In genomic region chr4:43342443-43342842, GRCm38 (mm10) we compare ENCODE assay signal across 18 mouse cellular contexts. TPM values are rescaled to one million over a fixed set of nuclear protein-coding genes. Genes with fewer than 3 reads are reported as not detected.
A peak's percentile ranks its signal among the peaks of the same experiment; 100 is the strongest.
DNase-seq lines count a peak whose midpoint lies in the region; ATAC-seq and TF ChIP-seq lines count a peak whose summit lies in the region.
"Had no signal": no experiment of that assay in that cellular context is flagged by ENCODE, and none has a peak within 500 bp of the region (broad histone marks: within the 10 kb centered on the region; RNA-seq: fewer than 3 reads in every experiment).

No protein-coding gene starts in this region.

- no peak for TF ChIP-seq EP300 in heart, adult 2 months (IDR thresholded peaks at IDR 0.05; ENCODE audit: insufficient read depth, low read depth, low read length)

- 40% methylated on average over 10 of the region's 10 CpGs for WGBS in forebrain, embryonic 15.5 days
- WGBS in forebrain, embryonic 11.5 days = 94% methylated on average over 10 of the region's 10 CpGs
- 87% methylated on average over 10 of the region's 10 CpGs for WGBS in heart, adult 2 months

- no peaks in the 10 kb centered on the region for H3K9me3 ChIP-seq in forebrain, embryonic 15.5 days
- H3K9me3 ChIP-seq in forebrain, embryonic 11.5 days (ENCODE audit: control insufficient read depth, low read length) = no peaks in the 10 kb centered on the region
- H3K9me3 ChIP-seq: hindbrain, embryonic 12.5 days; hindbrain, embryonic 15.5 days had no signal

- no peak overlapping the region for H3K4me3 ChIP-seq in forebrain, embryonic 15.5 days
- no peak overlapping the region for H3K4me3 ChIP-seq in forebrain, embryonic 11.5 days (ENCODE audit: low read depth, low read length)
- no peak overlapping the region for H3K4me3 ChIP-seq in heart, adult 2 months
- H3K4me3 ChIP-seq: hindbrain, embryonic 12.5 days; hindbrain, embryonic 15.5 days had no signal

- H3K79me2 ChIP-seq in heart, adult 2 months (replicated peaks; ENCODE audit: control insufficient read depth, insufficient read depth, low read length) = no peaks in the 10 kb centered on the region

- no peak overlapping the region for H3K9ac ChIP-seq in forebrain, embryonic 15.5 days (replicated peaks)
- H3K9ac ChIP-seq in forebrain, embryonic 11.5 days (ENCODE audit: low read length) = no peak overlapping the region
- no peak overlapping the region for H3K9ac ChIP-seq in heart, adult 2 months (ENCODE audit: low read depth, low read length)
- H3K9ac ChIP-seq: hindbrain, embryonic 12.5 days; hindbrain, embryonic 15.5 days had no signal

- no peak for TF ChIP-seq POLR2A in heart, adult 2 months (IDR thresholded peaks at IDR 0.05; ENCODE audit: insufficient read depth, low read depth, low read length)
- TF ChIP-seq POLR2A in brain, embryonic 14.5 days (IDR thresholded peaks at IDR 0.05; ENCODE audit: borderline replicate concordance, extremely low read depth, insufficient read depth, insufficient read length, poor library complexity, severe bottlenecking) = no peak

- no peak overlapping the region for H3K4me2 ChIP-seq in forebrain, embryonic 15.5 days (replicated peaks)
- no peak overlapping the region for H3K4me2 ChIP-seq in forebrain, embryonic 11.5 days (ENCODE audit: low read depth, low read length, severe bottlenecking)
- H3K4me2 ChIP-seq: heart, embryonic 11.5 days; hindbrain, embryonic 12.5 days; hindbrain, embryonic 15.5 days had no signal

- H3K36me3 ChIP-seq in forebrain, embryonic 15.5 days = no peaks in the 10 kb centered on the region
- H3K36me3 ChIP-seq in forebrain, embryonic 11.5 days (ENCODE audit: control insufficient read depth, insufficient read depth, low read length) = no peaks in the 10 kb centered on the region
- no peaks in the 10 kb centered on the region for H3K36me3 ChIP-seq in heart, adult 2 months (ENCODE audit: control insufficient read depth, insufficient read depth, low read length)
- H3K36me3 ChIP-seq: hindbrain, embryonic 12.5 days; hindbrain, embryonic 15.5 days had no signal

- no peak for DNase-seq in forebrain, embryonic 11.5 days (ENCODE audit: low spot score)
- DNase-seq in heart, adult 11 months = peak; percentile 82
- DNase-seq in heart, adult 2 months = no peak
- DNase-seq in Muller cell, postnatal 12 days (ENCODE audit: inconsistent ontology term) = peak; percentile 50
- DNase-seq in brain, embryonic 14.5 days (ENCODE audit: low read depth) = peak; percentile 83
- DNase-seq: adrenal gland, adult 8-10 months; adrenal gland, postnatal 25 days; cerebellum, adult 18-20 months; cerebellum, adult 9-10 months; gastrocnemius, postnatal 25 days; kidney, adult 2 months had no signal

- ATAC-seq in forebrain, embryonic 15.5 days (replicated peaks) = peak; percentile 55
- ATAC-seq in forebrain, embryonic 11.5 days (replicated peaks; ENCODE audit: low FRiP score) = no peak
- ATAC-seq: activated CD4-positive, CD25-positive, alpha-beta regulatory T cell, adult 4 months; CD4-positive, CD25-positive, alpha-beta regulatory T cell, adult 4 months; intestine, postnatal 0 days had no signal

- intact Hi-C loops in heart, adult 2 months (cut with DNase I) = no loop called here

- no peak for TF ChIP-seq CTCF in heart, adult 2 months (IDR thresholded peaks at IDR 0.05)
- no peak for TF ChIP-seq CTCF in brain, embryonic 14.5 days (IDR thresholded peaks at IDR 0.05; ENCODE audit: borderline replicate concordance, extremely low read depth, insufficient read depth, insufficient read length)

- no peaks in the 10 kb centered on the region for H3K27me3 ChIP-seq in forebrain, embryonic 15.5 days
- no peaks in the 10 kb centered on the region for H3K27me3 ChIP-seq in forebrain, embryonic 11.5 days (ENCODE audit: control insufficient read depth, insufficient read depth, low read length)
- no peaks in the 10 kb centered on the region for H3K27me3 ChIP-seq in heart, adult 2 months (ENCODE audit: control insufficient read depth, insufficient read depth, low read length)
- H3K27me3 ChIP-seq: hindbrain, embryonic 12.5 days; hindbrain, embryonic 15.5 days had no signal

- H3K27ac ChIP-seq in forebrain, embryonic 15.5 days (replicated peaks) = no peak overlapping the region
- H3K27ac ChIP-seq in forebrain, embryonic 11.5 days (ENCODE audit: low read depth, low read length) = no peak overlapping the region
- no peak overlapping the region for H3K27ac ChIP-seq in heart, adult 2 months
- H3K27ac ChIP-seq: hindbrain, embryonic 12.5 days; hindbrain, embryonic 15.5 days had no signal

- peaks cover 3% of the 10 kb centered on the region for H3K4me1 ChIP-seq in forebrain, embryonic 15.5 days
- no peaks in the 10 kb centered on the region for H3K4me1 ChIP-seq in forebrain, embryonic 11.5 days (replicated peaks; ENCODE audit: control insufficient read depth, insufficient read depth, low read length)
- no peaks in the 10 kb centered on the region; the same call in 1 of the 2 replicates for H3K4me1 ChIP-seq in heart, adult 2 months (ENCODE audit: control insufficient read depth, insufficient read depth, low read length)
- H3K4me1 ChIP-seq: hindbrain, embryonic 12.5 days; hindbrain, embryonic 15.5 days had no signal

RNA-seq across cellular contexts. Expression of gene Rusc2, which starts 39.3 kb away (rescaled TPM):
- polyA plus RNA-seq in forebrain, embryonic 15.5 days (2015; fragmentation: Nextera tagmentation; extraction: Ambion mirVana) = 59.8 and 64.3 TPM in 2 replicates
- polyA plus RNA-seq in forebrain, embryonic 11.5 days (2014; fragmentation: Nextera tagmentation; extraction: Ambion mirVana) = 11.6 and 12.4 TPM in 2 replicates
- 10 to 100 TPM; 43.5 to 45.3 TPM for total RNA-seq in heart, adult 2 months (2021)
- polyA plus RNA-seq in heart, adult 2 months (2012; rRNA removed) = 27.2 and 27.5 TPM in 2 replicates
- polyA plus RNA-seq in brain, embryonic 14.5 days (2012; rRNA removed) = 49.8 and 124 TPM in 2 replicates
- polyA plus RNA-seq: activated CD4-positive, CD25-positive, alpha-beta regulatory T cell, adult 4 months; CD4-positive, CD25-positive, alpha-beta regulatory T cell, adult 4 months had no signal

Comparison
In these comparisons a context has a peak if more than half of its experiments do, and no peak if none do; other contexts are left out.
1. DNase-seq: peak in heart, adult 11 months (single experiment), Muller cell, postnatal 12 days (single experiment) and brain, embryonic 14.5 days (single experiment); none in forebrain, embryonic 11.5 days (single experiment) and heart, adult 2 months (0 of 2).